Mouse (Mus musculus): ENCODE measurements at regions not wholly inside any gene's neighbourhood (a gene's known extent, or its start where the extent isn't known, plus 50 kb on each side); places are given as distances from the start of the nearest gene placed in this dataset.

GRCm38 (mm10) chr7:118001121-118001520, 114.9 kb downstream of the Rps15a start:
- TF ChIP-seq POLR2A (IDR thresholded peaks at IDR 0.05; ENCODE audit: low read depth, low read length): no peak
- no peak for TF ChIP-seq CTCF (conservative IDR thresholded peaks at IDR 0.05; ENCODE audit: insufficient read depth, insufficient read length, low read depth, low read length)

All from kidney, adult 2 months (tissue).